Mouse (Mus musculus) midbrain, embryonic 11.5 days (tissue): ENCODE measurements at regions not wholly inside any gene's neighbourhood (a gene's known extent, or its start where the extent isn't known, plus 50 kb on each side); places are given as distances from the start of the nearest gene placed in this dataset.

Source experiments
- ATAC-seq: fragments of 200-750 bp; cut with Nextera tagmentation; 2 replicates; pipeline ENCODE4 v1.8.0; 2017; ENCODE audit warnings: moderate TSS enrichment, moderate library complexity; ENCODE audit not compliant: low FRiP score
- DNase-seq: peaks from one replicate; pipeline ENCODE4 v3.0.0; 2015; ENCODE audit warnings: low spot score; ENCODE audit errors: missing footprints
- H3K27ac ChIP-seq: fragments of 300-500 bp; sonication (generic); 2 replicates; pipeline ENCODE4 v1.5.1; 2014; ENCODE audit warnings: low read depth, low read length
- H3K27me3 ChIP-seq: fragments of 300-500 bp; sonication (generic); 2 replicates; pipeline ENCODE4 v1.6.1; 2014; ENCODE audit warnings: mild to moderate bottlenecking, low read length, moderate library complexity, mixed read lengths; ENCODE audit not compliant: control insufficient read depth, insufficient read depth
- H3K36me3 ChIP-seq: fragments of 300-500 bp; sonication (generic); 2 replicates; pipeline ENCODE4 v1.6.1; 2014; ENCODE audit warnings: mild to moderate bottlenecking, low read length, moderate library complexity, mixed read lengths; ENCODE audit not compliant: control insufficient read depth, insufficient read depth
- H3K4me1 ChIP-seq: fragments of 300-500 bp; sonication (generic); 2 replicates; pipeline ENCODE4 v1.6.1; 2014; ENCODE audit warnings: low read length; ENCODE audit not compliant: control insufficient read depth, insufficient read depth
- H3K4me2 ChIP-seq: fragments of 300-500 bp; sonication (generic); 2 replicates; pipeline ENCODE4 v1.6.1; 2014; ENCODE audit warnings: mild to moderate bottlenecking, moderate library complexity
- H3K4me3 ChIP-seq: fragments of 300-500 bp; sonication (generic); 2 replicates; pipeline ENCODE4 v1.5.1; 2014; ENCODE audit warnings: low read depth, low read length
- H3K9ac ChIP-seq: fragments of 300-500 bp; sonication (generic); 2 replicates; pipeline ENCODE4 v1.6.1; 2014; ENCODE audit warnings: low read length
- H3K9me3 ChIP-seq: fragments of 300-500 bp; sonication (generic); 2 replicates; pipeline ENCODE4 v1.6.1; 2016; ENCODE audit warnings: low read length; ENCODE audit not compliant: control insufficient read depth
- WGBS: fragments of 180-500 bp; shearing (Covaris S2); extraction: QIAGEN DNeasy Blood & Tissue Kit; methylation state at CpG from one replicate; pipeline ENCODE4 v1.1.7; 2014; 5-methylcytosine and 5-hydroxymethylcytosine counted together

DNA sequence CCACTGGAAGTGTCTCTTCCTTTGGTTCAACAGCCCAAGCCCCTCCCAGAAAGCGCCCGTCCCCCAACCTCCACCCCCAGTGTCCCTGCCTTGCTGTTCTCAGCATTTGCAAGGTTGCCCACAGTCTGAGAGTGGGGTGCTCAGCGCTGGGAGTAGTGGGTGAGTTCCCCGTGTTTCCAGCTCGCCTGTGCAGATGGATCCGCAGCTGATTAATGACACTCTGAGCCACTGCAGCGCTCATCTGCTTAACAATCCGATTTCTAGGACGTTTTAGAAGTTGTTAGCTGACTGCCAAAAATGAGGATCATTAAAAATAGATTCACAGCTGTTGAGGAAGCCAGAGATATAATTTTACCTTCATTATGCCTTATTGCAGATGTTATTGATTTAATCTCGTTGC lies 280.0 kb upstream of the Npvf start:
- Histone ChIP-seq H3K9me3 (no peaks in the 10 kb centered on the region), H3K4me3 (no peak overlapping the region), H3K36me3 (no peaks in the 10 kb centered on the region), H3K4me1 (no peaks in the 10 kb centered on the region; the same call in 1 of the 2 replicates), H3K27me3 (no peaks in the 10 kb centered on the region), H3K4me2 (no peak overlapping the region), H3K27ac (no peak overlapping the region), H3K9ac (no peak overlapping the region)
- ATAC-seq (no peak), DNase-seq (no peak)
- WGBS: 89% methylated on average over 10 of the region's 10 CpGs

DNA sequence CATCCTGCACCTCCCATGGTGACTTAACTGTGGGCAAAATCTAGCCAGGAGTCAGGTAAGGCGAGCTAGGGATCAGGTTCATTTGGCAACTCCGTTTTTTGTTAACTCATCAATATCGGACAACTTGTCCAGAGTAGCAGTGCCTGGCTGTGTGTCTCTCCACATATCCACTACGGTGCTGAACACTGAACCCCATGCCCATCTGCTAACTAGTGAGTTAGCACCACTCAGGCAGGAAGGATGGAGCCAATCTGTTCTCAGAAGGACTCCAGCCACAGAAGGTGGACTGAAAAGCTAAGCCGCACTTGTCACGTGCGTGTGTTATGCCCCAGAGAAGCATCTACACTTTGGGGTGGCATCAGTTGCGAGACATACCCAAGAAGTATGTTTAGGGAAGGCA lies 282.1 kb upstream of the Npvf start:
- Histone ChIP-seq H3K9me3 (no peaks in the 10 kb centered on the region), H3K9ac (no peak overlapping the region), H3K36me3 (no peaks in the 10 kb centered on the region), H3K27ac (no peak overlapping the region), H3K4me1 (no peaks in the 10 kb centered on the region; the same call in 1 of the 2 replicates), H3K4me3 (no peak overlapping the region), H3K27me3 (no peaks in the 10 kb centered on the region), H3K4me2 (no peak overlapping the region)
- no peak for DNase-seq
- no peak for ATAC-seq
- WGBS: 82% methylated on average over 8 of the region's 8 CpGs

DNA sequence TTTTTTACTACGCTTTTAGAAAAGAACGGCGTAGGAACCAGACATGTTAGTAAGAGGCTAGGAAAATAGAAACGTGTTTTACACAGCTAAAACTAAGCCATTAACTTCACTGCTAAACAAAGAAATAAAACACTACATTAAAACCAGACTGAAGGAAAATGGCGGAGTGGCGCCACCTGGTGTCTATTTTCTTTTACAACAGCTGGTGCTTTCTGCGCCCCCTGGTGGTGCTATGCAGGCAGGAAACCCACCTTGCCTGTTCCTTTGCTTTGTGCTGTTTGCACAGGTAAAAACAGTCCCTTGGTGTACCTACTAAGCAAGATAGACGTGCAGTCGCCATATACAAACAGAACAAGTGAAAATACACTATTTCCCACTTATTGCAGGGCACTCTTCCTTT lies 282.9 kb upstream of the Npvf start:
- ATAC-seq (no peak), DNase-seq (peak; percentile 98)
- Histone ChIP-seq H3K4me1 (no peaks in the 10 kb centered on the region; the same call in 1 of the 2 replicates), H3K27me3 (no peaks in the 10 kb centered on the region), H3K9me3 (no peaks in the 10 kb centered on the region), H3K27ac (no peak overlapping the region), H3K36me3 (no peaks in the 10 kb centered on the region), H3K9ac (no peak overlapping the region), H3K4me2 (no peak overlapping the region), H3K4me3 (no peak overlapping the region)
- WGBS: 33% methylated on average over 9 of the region's 9 CpGs

GRCm38 (mm10) chr6:50938879-50939278 lies 284.6 kb upstream of the Npvf start:
- no peaks in the 10 kb centered on the region; the same call in 1 of the 2 replicates for H3K4me1 ChIP-seq
- no peak overlapping the region for H3K27ac ChIP-seq
- no peak overlapping the region for H3K4me3 ChIP-seq
- H3K9ac ChIP-seq: no peak overlapping the region
- peak; percentile 55 for ATAC-seq
- no peak overlapping the region for H3K4me2 ChIP-seq
- no peaks in the 10 kb centered on the region for H3K9me3 ChIP-seq
- DNase-seq: no peak
- no peaks in the 10 kb centered on the region for H3K36me3 ChIP-seq
- WGBS: 31% methylated on average over 7 of the region's 7 CpGs
- H3K27me3 ChIP-seq: no peaks in the 10 kb centered on the region

- Histone ChIP-seq H3K27me3 (no peaks in the 10 kb centered on the region), H3K4me3 (no peak overlapping the region), H3K9me3 (no peaks in the 10 kb centered on the region), H3K4me2 (no peak overlapping the region), H3K4me1 (no peaks in the 10 kb centered on the region; the same call in 1 of the 2 replicates), H3K27ac (no peak overlapping the region), H3K9ac (no peak overlapping the region), H3K36me3 (no peaks in the 10 kb centered on the region)
- no peak for DNase-seq
- 60% methylated on average over 2 of the region's 2 CpGs for WGBS
- peak; percentile 30; the same call in 1 of the 2 replicates for ATAC-seq
Measured at GRCm38 (mm10) chr6:50939440-50939839, 285.2 kb upstream of the Npvf start.

DNA sequence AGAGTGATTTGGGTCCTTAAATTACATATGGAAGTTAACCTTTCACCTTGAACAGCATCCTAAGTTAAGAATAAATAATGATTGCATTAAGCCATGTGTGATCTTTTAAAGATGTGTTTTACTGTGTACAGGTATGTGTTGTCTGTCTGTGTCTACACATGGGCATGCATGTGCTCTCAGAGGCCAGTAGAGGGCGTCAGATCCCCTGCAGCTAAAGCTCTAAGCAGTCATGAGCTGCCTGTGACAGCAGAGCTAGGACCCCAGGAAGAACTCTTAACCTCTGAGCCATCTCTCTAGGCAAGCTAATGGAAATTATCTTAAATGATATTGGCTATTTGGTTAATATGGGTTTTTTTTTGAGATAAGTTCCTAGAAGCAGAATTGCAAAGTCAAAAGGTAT lies 285.9 kb upstream of the Npvf start:
- DNase-seq (no peak), ATAC-seq (no peak)
- Histone ChIP-seq H3K4me1 (no peaks in the 10 kb centered on the region; the same call in 1 of the 2 replicates), H3K36me3 (no peaks in the 10 kb centered on the region), H3K9me3 (no peaks in the 10 kb centered on the region), H3K4me3 (no peak overlapping the region), H3K27ac (no peak overlapping the region), H3K9ac (no peak overlapping the region), H3K4me2 (no peak overlapping the region), H3K27me3 (no peaks in the 10 kb centered on the region)
- 15% methylated on average over 1 of the region's 1 CpGs for WGBS

DNA sequence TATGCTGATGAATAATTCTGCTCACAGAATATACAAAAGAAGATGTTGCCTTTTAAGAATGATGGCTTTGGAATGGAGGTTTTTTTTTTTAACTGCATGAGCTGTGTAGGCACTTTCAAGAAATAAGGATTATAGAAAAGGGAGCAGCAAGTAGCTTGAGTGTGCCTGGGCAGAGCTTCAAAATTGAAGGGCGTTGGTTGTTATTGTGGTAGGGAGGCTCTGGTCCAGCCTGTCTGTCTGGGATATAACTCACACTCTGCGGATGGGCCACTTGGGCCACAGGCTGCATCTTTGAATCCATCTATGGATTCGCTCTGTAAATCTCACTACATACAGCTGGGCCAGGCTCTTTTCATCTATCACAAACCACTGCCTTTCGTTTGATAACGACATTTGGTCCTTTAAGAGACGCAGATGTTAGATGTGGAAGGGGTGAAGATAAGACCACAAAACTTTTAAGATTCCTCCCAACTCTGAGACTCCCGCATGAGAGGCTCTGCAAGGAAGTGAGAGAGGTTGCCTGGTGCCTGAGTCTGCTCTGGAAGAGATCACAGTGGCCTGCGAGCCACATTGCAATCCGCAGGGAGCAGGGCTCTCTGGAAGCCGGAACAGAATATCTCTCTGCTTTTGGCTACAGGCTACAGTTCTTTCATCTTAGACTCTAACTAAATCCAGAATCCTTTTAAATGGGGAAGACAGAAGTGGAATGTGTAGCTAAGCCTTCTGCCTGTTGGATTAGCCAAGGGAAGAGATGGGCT lies 286.6 kb upstream of the Npvf start:
- Histone ChIP-seq H3K9ac (no peak overlapping the region), H3K27me3 (no peaks in the 10 kb centered on the region), H3K4me3 (no peak overlapping the region), H3K27ac (no peak overlapping the region), H3K4me2 (no peak overlapping the region), H3K4me1 (no peaks in the 10 kb centered on the region), H3K36me3 (no peaks in the 10 kb centered on the region), H3K9me3 (no peaks in the 10 kb centered on the region)
- 82% methylated on average over 10 of the region's 10 CpGs for WGBS
- no peak for ATAC-seq
- no peak for DNase-seq

- no peaks in the 10 kb centered on the region for H3K27me3 ChIP-seq
- no peak overlapping the region for H3K27ac ChIP-seq
- WGBS: 88% methylated on average over 5 of the region's 5 CpGs
Measured at GRCm38 (mm10) chr6:50942696-50943095, 288.5 kb upstream of the Npvf start.

GRCm38 (mm10) chr6:50948061-50948460 lies 293.8 kb upstream of the Npvf start:
- H3K4me2 ChIP-seq: no peak overlapping the region
- no peak overlapping the region for H3K9ac ChIP-seq
- H3K27ac ChIP-seq: no peak overlapping the region
- no peaks in the 10 kb centered on the region for H3K9me3 ChIP-seq
- 72% methylated on average over 4 of the region's 4 CpGs for WGBS
- H3K4me3 ChIP-seq: no peak overlapping the region
- H3K4me1 ChIP-seq: peaks cover 8% of the 10 kb centered on the region; the same call in 1 of the 2 replicates
- no peak for DNase-seq
- H3K27me3 ChIP-seq: no peaks in the 10 kb centered on the region
- ATAC-seq: no peak
- no peaks in the 10 kb centered on the region for H3K36me3 ChIP-seq

More at GRCm38 (mm10) chr6:50942696-50943095, 288.5 kb upstream of the Npvf start:
- DNase-seq: no peak
- H3K9me3 ChIP-seq: no peaks in the 10 kb centered on the region
- no peak for ATAC-seq
- no peaks in the 10 kb centered on the region for H3K36me3 ChIP-seq
- no peak overlapping the region for H3K4me3 ChIP-seq
- no peak overlapping the region for H3K9ac ChIP-seq
- no peak overlapping the region for H3K4me2 ChIP-seq
- H3K4me1 ChIP-seq: no peaks in the 10 kb centered on the region
